Mouse (Mus musculus) E14TG2a.4 (cell line): ENCODE measurements at regions not wholly inside any gene's neighbourhood (a gene's known extent, or its start where the extent isn't known, plus 50 kb on each side); places are given as distances from the start of the nearest gene placed in this dataset.

Experiments used
- H3K27me3 ChIP-seq: 2 replicates; pipeline ENCODE4 v1.6.1; 2014; ENCODE audit warnings: low read length, control low read depth; ENCODE audit not compliant: insufficient read depth
- H3K36me3 ChIP-seq: 2 replicates; pipeline ENCODE4 v1.6.1; 2014; ENCODE audit warnings: low read length, control low read depth; ENCODE audit not compliant: insufficient read depth
- H3K4me1 ChIP-seq: replicated peaks from 2 replicates; pipeline ENCODE4 v1.6.1; 2014; ENCODE audit warnings: low read depth, low read length, control low read depth
- H3K4me3 ChIP-seq: replicated peaks from 2 replicates; pipeline ENCODE4 v1.5.1; 2014; ENCODE audit warnings: mild to moderate bottlenecking, low read length
- H3K9me3 ChIP-seq: 2 replicates; pipeline ENCODE4 v1.6.1; 2014; ENCODE audit warnings: low read length, control low read depth
- CTCF ChIP-seq: conservative IDR thresholded peaks from 2 replicates; pipeline ENCODE4 v1.5.1; 2014; ENCODE audit warnings: low read length
- NANOG ChIP-seq: IDR thresholded peaks from 2 replicates; pipeline ENCODE4 v1.6.1; 2014; ENCODE audit warnings: borderline replicate concordance, low read length, mixed read lengths
- POU5F1 ChIP-seq: IDR thresholded peaks from 2 replicates; pipeline ENCODE4 v1.6.1; 2014; ENCODE audit warnings: low read length, borderline replicate concordance

- no peaks in the 10 kb centered on the region for H3K4me1 ChIP-seq
- H3K36me3 ChIP-seq = no peaks in the 10 kb centered on the region
Measured at GRCm38 (mm10) chr2:70897373-70897772, 71.8 kb upstream of the Tlk1 start.

DNA sequence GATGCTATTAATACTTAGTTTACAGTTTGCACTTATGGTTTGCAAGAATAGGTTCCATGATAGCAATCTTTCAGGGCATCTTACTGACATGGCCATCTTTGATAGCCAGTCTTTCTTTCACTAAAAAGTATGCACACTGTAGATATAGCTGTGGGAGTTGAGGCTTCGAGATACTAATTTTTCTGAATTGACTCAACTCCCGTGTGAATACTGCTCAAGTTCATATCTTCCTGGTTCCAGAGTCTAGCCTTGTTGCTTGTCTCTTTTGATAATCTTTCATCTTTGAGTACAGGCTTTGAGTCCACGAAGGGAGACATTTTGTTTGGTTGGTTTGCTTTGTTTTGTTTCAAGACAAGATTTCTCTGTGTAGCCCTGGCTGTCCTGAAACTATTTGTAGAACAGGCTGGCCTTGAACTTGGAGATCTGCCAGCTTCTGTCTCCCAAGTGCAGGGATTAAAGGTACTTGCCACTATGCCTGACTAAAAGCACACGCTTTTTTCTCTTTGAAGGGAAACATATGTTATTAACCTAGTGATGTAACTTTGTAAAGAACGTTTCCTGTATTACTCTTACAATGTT lies 64.1 kb upstream of the Tlk1 start:
- no peak overlapping the region for H3K4me3 ChIP-seq
- no peaks in the 10 kb centered on the region for H3K36me3 ChIP-seq
- no peaks in the 10 kb centered on the region for H3K27me3 ChIP-seq
- peaks cover 19% of the 10 kb centered on the region for H3K9me3 ChIP-seq
- no peak for TF ChIP-seq CTCF
- TF ChIP-seq POU5F1 = no peak
- no peak for TF ChIP-seq NANOG
- no peaks in the 10 kb centered on the region for H3K4me1 ChIP-seq

More at GRCm38 (mm10) chr2:70897373-70897772, 71.8 kb upstream of the Tlk1 start:
- TF ChIP-seq NANOG = no peak
- no peak for TF ChIP-seq POU5F1
- no peak for TF ChIP-seq CTCF
- H3K9me3 ChIP-seq = peaks cover 11% of the 10 kb centered on the region
- 0 out of 2 replicates have a peak, but pooled peaks cover 4% of the 10 kb centered on the region for H3K27me3 ChIP-seq
- no peak overlapping the region for H3K4me3 ChIP-seq

DNA sequence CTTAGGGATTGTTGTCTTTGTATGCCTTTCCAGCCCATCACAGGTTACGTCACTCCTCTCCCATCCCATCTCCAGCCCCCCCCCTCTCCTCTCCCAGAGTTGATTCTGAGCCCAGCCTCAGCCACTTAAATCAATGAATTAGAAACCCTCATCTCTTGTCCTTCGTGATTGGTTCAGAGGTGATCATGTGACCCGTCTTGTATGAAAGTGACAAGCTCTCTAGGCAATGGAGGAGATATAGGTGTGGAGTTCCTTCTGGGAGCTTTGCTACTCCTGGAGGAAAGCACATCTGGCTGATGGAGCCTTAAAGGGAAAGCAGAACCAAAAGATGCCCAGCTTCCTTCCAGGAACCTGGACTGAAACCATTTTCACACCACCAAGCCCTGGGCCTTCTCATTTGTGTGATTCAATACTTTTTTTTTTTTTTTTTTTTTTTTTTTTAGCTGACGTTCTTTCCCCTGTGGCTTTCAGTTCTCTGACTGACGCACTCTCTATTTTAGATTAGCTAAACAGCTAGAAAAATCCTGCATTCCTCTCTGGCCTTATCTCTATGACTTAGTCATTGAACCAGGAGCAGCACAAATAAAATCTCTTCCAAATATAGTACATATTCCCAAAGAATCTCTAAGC lies 63.4 kb upstream of the Tlk1 start:
- no peaks in the 10 kb centered on the region for H3K27me3 ChIP-seq
- H3K36me3 ChIP-seq = no peaks in the 10 kb centered on the region
- H3K4me1 ChIP-seq = no peaks in the 10 kb centered on the region
- peaks cover 21% of the 10 kb centered on the region for H3K9me3 ChIP-seq
- no peak for TF ChIP-seq POU5F1
- no peak for TF ChIP-seq NANOG
- no peak for TF ChIP-seq CTCF
- no peak overlapping the region for H3K4me3 ChIP-seq

DNA sequence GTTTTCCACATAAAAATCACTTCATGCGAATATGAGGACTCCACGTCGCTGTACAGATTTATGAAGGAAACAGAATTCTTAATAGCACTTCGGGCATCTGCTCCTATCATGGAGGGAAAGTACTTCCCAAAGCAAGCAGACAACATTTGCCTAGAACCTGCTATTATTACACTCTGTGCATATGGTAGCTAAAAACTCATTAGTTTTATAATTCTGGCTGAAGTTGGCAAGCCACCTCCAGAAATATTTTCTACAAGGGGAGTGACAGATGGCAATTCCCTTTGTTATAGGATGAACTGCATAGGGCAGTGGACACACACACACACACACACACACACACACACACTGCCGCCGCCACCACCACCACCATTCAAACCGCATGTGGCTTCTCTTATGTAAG lies 61.3 kb upstream of the Tlk1 start:
- no peaks in the 10 kb centered on the region for H3K36me3 ChIP-seq

DNA sequence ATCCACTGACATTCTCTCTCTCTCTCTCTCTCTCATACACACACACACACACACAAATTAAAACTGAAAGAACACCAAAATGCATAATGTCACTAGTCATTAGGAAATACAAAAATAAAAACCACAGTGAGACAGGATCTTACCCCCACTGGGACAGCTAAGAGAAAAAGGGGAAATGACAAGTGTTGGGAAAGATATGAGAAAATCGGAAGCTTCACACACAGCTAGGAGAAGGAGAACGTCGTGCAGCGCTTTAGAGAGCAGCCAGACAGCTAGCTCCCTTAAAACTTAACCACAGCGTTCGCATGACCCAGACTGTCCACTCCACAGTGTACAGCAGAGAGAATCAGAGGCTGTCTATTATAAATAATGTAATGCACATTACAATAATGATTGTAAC lies 60.1 kb upstream of the Tlk1 start:
- peaks cover 23% of the 10 kb centered on the region for H3K9me3 ChIP-seq
- TF ChIP-seq NANOG = no peak
- no peak for TF ChIP-seq POU5F1
- TF ChIP-seq CTCF = no peak
- no peaks in the 10 kb centered on the region for H3K27me3 ChIP-seq
- H3K4me1 ChIP-seq = no peaks in the 10 kb centered on the region
- H3K4me3 ChIP-seq = no peak overlapping the region
- no peaks in the 10 kb centered on the region for H3K36me3 ChIP-seq

More for the DNA sequence above, 61.3 kb upstream of the Tlk1 start:
- H3K4me1 ChIP-seq = no peaks in the 10 kb centered on the region
- peaks cover 21% of the 10 kb centered on the region for H3K9me3 ChIP-seq
- H3K4me3 ChIP-seq = no peak overlapping the region
- no peak for TF ChIP-seq NANOG
- TF ChIP-seq POU5F1 = no peak
- TF ChIP-seq CTCF = no peak
- no peaks in the 10 kb centered on the region for H3K27me3 ChIP-seq

DNA sequence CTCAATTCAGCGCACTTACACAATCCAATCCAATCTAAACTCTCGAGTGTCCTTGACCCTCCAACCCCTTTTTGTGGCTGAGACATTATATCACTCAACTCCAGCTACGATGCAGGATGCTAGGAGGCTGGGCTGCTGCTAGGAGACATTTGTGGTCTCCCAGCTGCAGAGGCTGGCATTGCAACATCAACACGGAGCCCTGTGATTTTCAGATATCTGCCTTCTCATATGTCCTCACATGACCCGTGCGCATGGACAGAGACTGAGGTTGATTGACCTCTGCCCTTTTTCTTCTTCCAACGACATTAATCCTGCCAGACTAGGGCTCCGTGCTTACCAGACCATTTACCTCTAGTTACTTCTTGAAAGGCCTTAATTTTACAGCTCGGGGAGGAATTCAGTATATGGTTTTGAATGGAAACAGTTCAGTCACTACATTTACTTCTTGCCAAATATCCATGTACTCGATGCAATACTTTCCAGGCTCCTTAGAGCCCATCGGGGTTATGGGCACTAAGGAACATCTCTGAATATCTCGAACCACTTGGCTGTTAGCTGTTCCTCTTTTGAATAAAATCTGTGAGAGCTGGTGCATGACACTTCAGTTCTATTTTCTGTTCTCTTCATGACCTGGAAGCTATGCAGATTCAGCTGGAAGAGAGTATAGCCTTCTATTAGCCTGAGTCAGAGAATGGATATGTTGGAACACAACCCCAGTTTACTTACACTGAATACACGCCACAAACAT lies 52.0 kb upstream of the Tlk1 start:
- H3K36me3 ChIP-seq = no peaks in the 10 kb centered on the region
- TF ChIP-seq POU5F1 (no peak), NANOG (no peak), CTCF (no peak)
- H3K9me3 ChIP-seq = peaks cover 35% of the 10 kb centered on the region
- no peaks in the 10 kb centered on the region for H3K4me1 ChIP-seq
- no peak overlapping the region for H3K4me3 ChIP-seq
- no peaks in the 10 kb centered on the region; the same call in 1 of the 2 replicates for H3K27me3 ChIP-seq

DNA sequence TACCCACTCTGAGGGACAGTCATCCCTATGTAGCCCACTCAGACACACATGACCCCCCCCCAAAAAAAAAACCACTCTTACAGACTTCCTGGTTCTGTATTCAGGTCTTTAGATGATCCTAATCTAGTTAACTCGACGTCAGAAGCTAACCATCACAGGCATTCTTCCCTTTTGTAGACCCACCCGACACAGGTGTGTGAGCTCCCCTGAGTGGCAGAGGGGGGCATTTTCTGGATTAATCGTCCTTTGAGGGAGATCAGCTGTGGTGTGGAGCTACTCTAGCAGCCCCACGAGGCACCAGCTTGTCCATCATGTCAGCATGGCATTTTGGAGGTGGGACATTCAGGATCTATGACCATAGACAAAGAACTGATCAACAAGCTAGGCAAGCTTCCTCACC lies 50.7 kb upstream of the Tlk1 start:
- H3K4me3 ChIP-seq = no peak overlapping the region
- H3K27me3 ChIP-seq = peaks cover 7% of the 10 kb centered on the region; the same call in 1 of the 2 replicates
- H3K9me3 ChIP-seq = peaks cover 33% of the 10 kb centered on the region
- no peaks in the 10 kb centered on the region for H3K36me3 ChIP-seq
- no peak for TF ChIP-seq NANOG
- no peak for TF ChIP-seq CTCF
- TF ChIP-seq POU5F1 = no peak
- H3K4me1 ChIP-seq = peaks cover 4% of the 10 kb centered on the region; the same call in 1 of the 2 replicates
